Mouse (Mus musculus): ENCODE data around the gene Frrs1l. TPM values are rescaled to one million over a fixed set of nuclear protein-coding genes. Genes with fewer than 3 reads are reported as not detected.

The Frrs1l gene
- total and polyA plus RNA-seq, 3 experiments, result not detected

- H3K4me3 ChIP-seq (replicated peaks in 1 of 3; ENCODE audit: low read depth in 2 of 3, low read length in 2 of 3, poor library complexity in 1 of 3), result no peak overlapping the region
- H3K4me2 ChIP-seq (ENCODE audit: insufficient read depth, low read depth, poor library complexity, severe bottlenecking), result no peak overlapping the region
- H3K9me3 ChIP-seq (replicated peaks; ENCODE audit: low read length), result no peaks in the 10 kb centered on the region
- dilution Hi-C loops (cut with MboI; ENCODE audit: extremely low pct_ligation_motif_present, extremely low pct_unique_long_range_greater_than_20kb, low sequenced_read_pairs) (no loop called here), in situ Hi-C loops (cut with MboI; ENCODE audit: low pct_ligation_motif_present, low pct_unique_long_range_greater_than_20kb, low sequenced_read_pairs) (no loop called here)
- H3K27ac ChIP-seq (ENCODE audit: insufficient read depth, low read depth), result no peak overlapping the region
- H3K9ac ChIP-seq (ENCODE audit: insufficient read depth, low read depth), result no peak overlapping the region
- TF ChIP-seq BHLHE40 (IDR thresholded peaks at IDR 0.05; ENCODE audit: low read depth, low read length), result no peak
- no peak for TF ChIP-seq JUN (IDR thresholded peaks at IDR 0.05; ENCODE audit: insufficient read depth, low read depth, low read length)
- TF ChIP-seq CTCF (conservative IDR thresholded peaks at IDR 0.05 in 1 of 2, IDR thresholded peaks at IDR 0.05 in 1 of 2; ENCODE audit: low read depth in 2 of 2, low read length in 2 of 2), result no peak
- no peak for TF ChIP-seq MYC (IDR thresholded peaks at IDR 0.05; ENCODE audit: low read depth, low read length)
- TF ChIP-seq SMC3 (IDR thresholded peaks at IDR 0.05; ENCODE audit: low read depth, low read length), result no peak
- TF ChIP-seq MEF2A (IDR thresholded peaks at IDR 0.05; ENCODE audit: borderline replicate concordance, low read depth, low read length), result no peak
- no peak for TF ChIP-seq MAX (IDR thresholded peaks at IDR 0.05; ENCODE audit: low read length)
- H3K36me3 ChIP-seq (replicated peaks in 1 of 2; ENCODE audit: control insufficient read depth in 1 of 2, insufficient read depth in 1 of 2, low read length in 1 of 2), result peaks cover 0 to 29% of the 10 kb centered on the region in 2 experiments
- peaks cover 21% of the 10 kb centered on the region for H3K79me2 ChIP-seq (replicated peaks; ENCODE audit: control insufficient read depth, extremely low read depth, insufficient read depth, poor library complexity, severe bottlenecking)
- H3K4me1 ChIP-seq (ENCODE audit: control insufficient read depth in 1 of 2, insufficient read depth in 2 of 2), result peaks cover 7 to 47% of the 10 kb centered on the region in 2 experiments
- DNase-seq (ENCODE audit: extremely low read depth), result no peak
- no peaks in the 10 kb centered on the region for H3K27me3 ChIP-seq (replicated peaks)
These were observed 47.6 kb downstream of the Frrs1l start for GRCm38 (mm10) chr4:56942567-56942966.

- dilution Hi-C loops (cut with MboI; ENCODE audit: extremely low pct_ligation_motif_present, extremely low pct_unique_long_range_greater_than_20kb, low sequenced_read_pairs), result no loop called here
These were observed 48.7 kb downstream of the Frrs1l start for GRCm38 (mm10) chr4:56941481-56941880.

GRCm38 (mm10) chr4:56937136-56937535, 53.1 kb downstream of the Frrs1l start:
- Histone ChIP-seq H3K36me3 (replicated peaks in 1 of 2; ENCODE audit: control insufficient read depth in 1 of 2, insufficient read depth in 1 of 2, low read length in 1 of 2) (peaks cover 14 to 64% of the 10 kb centered on the region in 2 experiments), H3K4me1 (ENCODE audit: control insufficient read depth in 1 of 2, insufficient read depth in 2 of 2) (peaks cover 2 to 16% of the 10 kb centered on the region in 2 experiments; a peak in 1 of 4 replicates), H3K79me2 (replicated peaks; ENCODE audit: control insufficient read depth, extremely low read depth, insufficient read depth, poor library complexity, severe bottlenecking) (peaks cover 11% of the 10 kb centered on the region; the same call in 1 of the 2 replicates), H3K4me3 (replicated peaks in 1 of 3; ENCODE audit: low read depth in 2 of 3, low read length in 2 of 3, poor library complexity in 1 of 3) (no peak overlapping the region), H3K9me3 (replicated peaks; ENCODE audit: low read length) (no peaks in the 10 kb centered on the region), H3K4me2 (ENCODE audit: insufficient read depth, low read depth, poor library complexity, severe bottlenecking) (no peak overlapping the region), H3K27ac (ENCODE audit: insufficient read depth, low read depth) (no peak overlapping the region), H3K9ac (ENCODE audit: insufficient read depth, low read depth) (no peak overlapping the region), H3K27me3 (replicated peaks) (no peaks in the 10 kb centered on the region)
- dilution Hi-C loops (cut with MboI; ENCODE audit: extremely low pct_ligation_motif_present, extremely low pct_unique_long_range_greater_than_20kb, low sequenced_read_pairs), result no loop called here
- DNase-seq (ENCODE audit: extremely low read depth), result no peak
- in situ Hi-C loops (cut with MboI; ENCODE audit: low pct_ligation_motif_present, low pct_unique_long_range_greater_than_20kb, low sequenced_read_pairs), result no loop called here
- TF ChIP-seq SIN3A (IDR thresholded peaks at IDR 0.05; ENCODE audit: low read length) (no peak), ETS1 (conservative IDR thresholded peaks at IDR 0.05; ENCODE audit: low read depth, low read length) (no peak), CHD1 (IDR thresholded peaks at IDR 0.05; ENCODE audit: low read depth, low read length) (no peak), ZMIZ1 (IDR thresholded peaks at IDR 0.05; ENCODE audit: low read depth, low read length) (no peak), USF1 (IDR thresholded peaks at IDR 0.05; ENCODE audit: low read depth, low read length) (no peak), SMC3 (IDR thresholded peaks at IDR 0.05; ENCODE audit: low read depth, low read length) (no peak), RCOR1 (conservative IDR thresholded peaks at IDR 0.05; ENCODE audit: low read depth, low read length) (no peak), ZC3H11A (IDR thresholded peaks at IDR 0.05; ENCODE audit: low read depth, low read length) (no peak), CTCF (conservative IDR thresholded peaks at IDR 0.05 in 1 of 2, IDR thresholded peaks at IDR 0.05 in 1 of 2; ENCODE audit: low read depth in 2 of 2, low read length in 2 of 2) (no peak), E2F4 (IDR thresholded peaks at IDR 0.05; ENCODE audit: insufficient replicate concordance, low read depth, low read length) (no peak), IRF4 (IDR thresholded peaks at IDR 0.05; ENCODE audit: low read depth, low read length) (no peak), TCF12 (IDR thresholded peaks at IDR 0.05; ENCODE audit: low read depth, low read length) (no peak), MYC (IDR thresholded peaks at IDR 0.05; ENCODE audit: low read depth, low read length) (no peak), NRF1 (IDR thresholded peaks at IDR 0.05; ENCODE audit: low read depth, low read length) (no peak), NELFE (IDR thresholded peaks at IDR 0.05; ENCODE audit: low read depth, low read length) (no peak)

More at GRCm38 (mm10) chr4:56941481-56941880, 48.7 kb downstream of the Frrs1l start:
- Histone ChIP-seq H3K4me2 (ENCODE audit: insufficient read depth, low read depth, poor library complexity, severe bottlenecking) (no peak overlapping the region), H3K27me3 (replicated peaks) (no peaks in the 10 kb centered on the region), H3K9me3 (replicated peaks; ENCODE audit: low read length) (no peaks in the 10 kb centered on the region), H3K79me2 (replicated peaks; ENCODE audit: control insufficient read depth, extremely low read depth, insufficient read depth, poor library complexity, severe bottlenecking) (peaks cover 21% of the 10 kb centered on the region), H3K4me3 (replicated peaks in 1 of 3; ENCODE audit: low read depth in 2 of 3, low read length in 2 of 3, poor library complexity in 1 of 3) (no peak overlapping the region), H3K27ac (ENCODE audit: insufficient read depth, low read depth) (no peak overlapping the region), H3K4me1 (ENCODE audit: control insufficient read depth in 1 of 2, insufficient read depth in 2 of 2) (peaks cover 9 to 53% of the 10 kb centered on the region in 2 experiments), H3K36me3 (replicated peaks in 1 of 2; ENCODE audit: control insufficient read depth in 1 of 2, insufficient read depth in 1 of 2, low read length in 1 of 2) (peaks cover 2 to 39% of the 10 kb centered on the region in 2 experiments), H3K9ac (ENCODE audit: insufficient read depth, low read depth) (no peak overlapping the region)
- in situ Hi-C loops (cut with MboI; ENCODE audit: low pct_ligation_motif_present, low pct_unique_long_range_greater_than_20kb, low sequenced_read_pairs), result no loop called here
- TF ChIP-seq JUN (IDR thresholded peaks at IDR 0.05; ENCODE audit: insufficient read depth, low read depth, low read length) (no peak), MXI1 (IDR thresholded peaks at IDR 0.05; ENCODE audit: low read depth, low read length) (no peak), TCF12 (IDR thresholded peaks at IDR 0.05; ENCODE audit: low read depth, low read length) (no peak), SIN3A (IDR thresholded peaks at IDR 0.05; ENCODE audit: low read length) (no peak)
- DNase-seq (ENCODE audit: extremely low read depth), result no peak
